Mouse (Mus musculus) layer of hippocampus, adult 9-10 months (tissue): ENCODE results near the gene Pcp2.
"Not testable (repeated sequence)": the region's sequence is repeated elsewhere in the genome, so short reads cannot be mapped to it uniquely, and the experiment has no call there.

Experiments
- DNase-seq: peaks from one replicate; pipeline ENCODE4 v3.0.0; 2022; ENCODE audit warnings: low spot score

The Pcp2 gene

GRCm38 (mm10) chr8:3621199-3621970, 4.0 kb downstream of the Pcp2 start, which contains the start of the genes Xab2 and Pet100:
TSS of gene Xab2 (minus strand) at chr8:3621316.
TSS of gene Pet100 (plus strand) at chr8:3621548.
- DNase-seq, result peak; percentile 99

- DNase-seq, result no peak
Observed at GRCm38 (mm10) chr8:3609816-3610150, 15.6 kb downstream of the Pcp2 start.

GRCm38 (mm10) chr8:3609046-3609815, 16.1 kb downstream of the Pcp2 start:
- DNase-seq, result no peak

- DNase-seq, result no peak
Observed at GRCm38 (mm10) chr8:3607822-3608221, 17.5 kb downstream of the Pcp2 start.

GRCm38 (mm10) chr8:3606593-3606992, 18.8 kb downstream of the Pcp2 start:
- no peak for DNase-seq

- DNase-seq, result no peak
Observed at GRCm38 (mm10) chr8:3603439-3603838, 21.9 kb downstream of the Pcp2 start.

- DNase-seq, result no peak
Observed at GRCm38 (mm10) chr8:3600401-3600800, 24.9 kb downstream of the Pcp2 start.

GRCm38 (mm10) chr8:3599219-3599618, 26.1 kb downstream of the Pcp2 start:
- DNase-seq, result no peak

GRCm38 (mm10) chr8:3598054-3598453, 27.3 kb downstream of the Pcp2 start:
- DNase-seq, result no peak

- no peak for DNase-seq
Observed at GRCm38 (mm10) chr8:3594466-3594865, 30.9 kb downstream of the Pcp2 start.

- no peak for DNase-seq
Observed at GRCm38 (mm10) chr8:3593470-3593869, 31.9 kb downstream of the Pcp2 start.

- no peak for DNase-seq
Observed at GRCm38 (mm10) chr8:3588258-3588633, 37.1 kb downstream of the Pcp2 start.

- no peak for DNase-seq
Observed at GRCm38 (mm10) chr8:3587391-3588257, 37.7 kb downstream of the Pcp2 start.

GRCm38 (mm10) chr8:3586993-3587390, 38.4 kb downstream of the Pcp2 start, which contains the start of gene Camsap3:
TSS of gene Camsap3 (plus strand) at chr8:3587293.
- DNase-seq, result no peak

GRCm38 (mm10) chr8:3586452-3586851, 38.9 kb downstream of the Pcp2 start:
- DNase-seq, result no peak

- not testable (repeated sequence) for DNase-seq
Observed at GRCm38 (mm10) chr8:3581961-3582360, 43.4 kb downstream of the Pcp2 start.

- DNase-seq, result no peak
Observed at GRCm38 (mm10) chr8:3579390-3580364, 45.7 kb downstream of the Pcp2 start.

GRCm38 (mm10) chr8:3576211-3576960, 49.0 kb downstream of the Pcp2 start:
- no peak for DNase-seq

GRCm38 (mm10) chr8:3574546-3574945, 50.8 kb downstream of the Pcp2 start:
- DNase-seq, result no peak
